Mouse (Mus musculus) embryonic facial prominence, embryonic 10.5 days (tissue): ENCODE measurements around the gene Nprl2. TPM values are rescaled to one million over a fixed set of nuclear protein-coding genes. Genes with fewer than 3 reads are reported as not detected.

Source experiments
- DNase-seq: peaks from one replicate; pipeline ENCODE4 v3.0.0-alpha.2; 2017; ENCODE audit warnings: low spot score
- H3K27ac ChIP-seq: fragments of 300-500 bp; sonication (generic); replicated peaks from 2 replicates; pipeline ENCODE4 v1.5.1; 2016; ENCODE audit warnings: mild to moderate bottlenecking
- H3K27me3 ChIP-seq: fragments of 300-500 bp; sonication (generic); replicated peaks from 2 replicates; pipeline ENCODE4 v1.6.1; 2016; ENCODE audit warnings: low read depth, mild to moderate bottlenecking; ENCODE audit not compliant: poor library complexity, severe bottlenecking
- H3K36me3 ChIP-seq: fragments of 300-500 bp; sonication (generic); replicated peaks from 2 replicates; pipeline ENCODE4 v1.6.1; 2016; ENCODE audit warnings: mild to moderate bottlenecking, moderate library complexity
- H3K4me1 ChIP-seq: fragments of 300-500 bp; sonication (generic); 2 replicates; pipeline ENCODE4 v1.6.1; 2016
- H3K4me3 ChIP-seq: fragments of 300-500 bp; sonication (generic); 2 replicates; pipeline ENCODE4 v1.5.1; 2016; ENCODE audit warnings: mild to moderate bottlenecking, moderate library complexity
- H3K9me3 ChIP-seq: fragments of 300-500 bp; sonication (generic); 2 replicates; pipeline ENCODE4 v1.6.1; 2016; ENCODE audit warnings: mild to moderate bottlenecking
- WGBS: fragments of 180-500 bp; shearing (Covaris S2); methylation state at CpG from one replicate; pipeline ENCODE4 v1.1.7; 2016; 5-methylcytosine and 5-hydroxymethylcytosine counted together
- polyA plus RNA-seq: library from polyadenylated mRNA; unstranded; fragments of >200 nt; fragmentation: Nextera tagmentation; extraction: Ambion mirVana; gene quantifications from 2 replicates; pipeline ENCODE4 v1.2.1, GENCODE M21; 2016

Nprl2 gene
- polyA plus RNA-seq, 1 experiment from 2014 or later = 39.4 TPM

DNA sequence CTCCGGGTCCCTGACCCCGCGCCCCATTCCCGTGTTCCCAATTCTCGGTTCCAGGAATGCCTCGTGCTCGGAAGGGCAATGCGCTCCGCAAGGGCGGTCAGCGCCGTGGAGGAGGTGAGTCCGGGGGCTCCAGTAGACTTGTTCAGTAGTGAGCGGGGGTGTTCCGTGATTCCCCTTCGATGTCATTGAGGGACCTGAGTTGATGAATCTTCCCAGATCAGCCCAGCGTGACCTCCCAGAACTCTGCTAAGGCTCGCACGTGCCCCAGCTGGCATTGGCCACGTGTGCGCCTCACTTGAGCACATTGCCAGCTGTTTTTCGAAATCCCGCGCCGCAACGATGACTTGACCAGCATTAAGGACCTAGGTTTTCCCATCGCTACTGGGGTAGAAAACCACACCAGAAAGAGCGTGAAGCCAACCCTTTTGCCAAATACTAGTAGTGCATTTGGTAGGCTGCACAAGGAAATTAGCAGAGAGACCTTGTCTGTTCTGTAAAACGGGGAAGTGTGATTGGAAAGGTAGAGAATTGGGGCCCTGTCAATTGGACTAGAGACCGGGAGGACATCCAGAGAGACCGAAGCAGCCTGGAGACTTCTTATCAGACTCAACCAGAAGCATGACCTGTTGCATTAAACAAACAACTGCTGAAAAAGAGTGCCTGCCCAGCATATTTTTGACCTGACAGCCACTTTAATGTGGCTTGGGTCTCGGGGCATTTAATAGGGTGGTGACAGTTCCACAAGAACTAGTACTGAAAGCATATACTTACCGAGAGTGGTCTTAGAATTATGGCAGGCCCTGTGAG is 46.0 kb downstream of the Nprl2 start:
- peaks cover 55% of the 10 kb centered on the region for H3K36me3 ChIP-seq
- no peaks in the 10 kb centered on the region for H3K27me3 ChIP-seq
- no peaks in the 10 kb centered on the region for H3K9me3 ChIP-seq
- no peak for DNase-seq
- H3K4me3 ChIP-seq = peak overlapping the region; percentile 80
- H3K4me1 ChIP-seq = peaks cover 21% of the 10 kb centered on the region
- peak overlapping the region; percentile 84 for H3K27ac ChIP-seq
- 6% methylated on average over 33 of the region's 33 CpGs for whole genome bisulfite sequencing

DNA sequence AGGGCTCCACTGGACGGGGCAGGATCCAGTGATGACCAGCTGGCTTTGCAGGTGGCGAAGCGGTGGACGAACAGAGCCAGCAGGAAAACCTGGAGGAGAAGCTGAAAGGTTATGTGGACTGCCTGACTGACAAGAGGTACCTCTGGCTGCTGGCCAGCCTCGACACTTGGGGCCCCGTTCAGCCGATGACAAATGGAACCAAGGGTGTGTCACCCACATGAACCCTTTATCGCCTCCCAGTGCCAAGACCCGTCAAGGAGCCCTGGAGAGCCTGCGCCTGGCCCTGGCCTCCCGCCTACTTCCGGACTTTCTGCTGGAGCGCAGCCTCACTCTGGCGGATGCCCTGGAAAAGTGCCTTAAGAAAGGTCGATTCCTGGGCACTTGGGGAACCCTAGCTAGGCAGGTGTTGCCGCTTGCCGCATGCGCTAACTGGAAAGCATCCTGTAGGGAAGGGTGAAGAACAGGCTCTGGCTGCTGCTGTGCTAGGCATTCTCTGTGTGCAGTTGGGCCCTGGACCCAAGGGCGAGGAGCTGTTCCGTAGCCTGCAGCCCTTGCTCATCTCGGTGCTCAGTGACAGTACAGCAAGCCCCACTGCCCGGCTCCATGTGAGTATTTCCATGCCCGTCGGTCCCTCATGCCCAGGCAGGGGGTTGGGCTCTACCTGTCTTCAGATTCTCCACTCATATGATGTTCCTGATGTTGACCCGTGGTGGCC is 48.2 kb downstream of the Nprl2 start:
- Histone ChIP-seq H3K4me1 (peaks cover 21% of the 10 kb centered on the region), H3K36me3 (peaks cover 63% of the 10 kb centered on the region), H3K9me3 (no peaks in the 10 kb centered on the region), H3K27ac (no peak overlapping the region), H3K4me3 (0 out of 2 replicates have a peak overlapping the region, but pooled peaks have one; percentile 8), H3K27me3 (no peaks in the 10 kb centered on the region)
- DNase-seq = no peak
- 93% methylated on average over 25 of the region's 25 CpGs for WGBS

DNA sequence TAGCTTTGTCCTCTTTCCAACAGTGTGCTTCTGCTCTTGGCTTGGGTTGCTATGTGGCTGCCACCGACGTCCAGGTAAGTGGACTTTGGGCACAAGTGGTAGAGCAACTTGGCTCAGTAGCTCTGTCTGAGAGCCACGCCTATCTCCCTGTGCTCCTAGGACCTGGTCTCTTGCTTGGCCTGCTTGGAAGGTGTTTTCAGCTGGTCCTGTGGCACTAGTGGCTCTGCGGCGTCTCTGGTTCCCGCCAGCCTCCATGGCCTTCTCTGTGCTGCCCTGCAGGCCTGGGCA is 48.7 kb downstream of the Nprl2 start:
- no peaks in the 10 kb centered on the region for H3K27me3 ChIP-seq
- H3K4me1 ChIP-seq = peaks cover 21% of the 10 kb centered on the region
- no peaks in the 10 kb centered on the region for H3K9me3 ChIP-seq
- DNase-seq = no peak
- WGBS = 94% methylated on average over 6 of the region's 6 CpGs
- H3K36me3 ChIP-seq = peaks cover 62% of the 10 kb centered on the region
- H3K4me3 ChIP-seq = no peak overlapping the region; the same call in 1 of the 2 replicates
- H3K27ac ChIP-seq = no peak overlapping the region

DNA sequence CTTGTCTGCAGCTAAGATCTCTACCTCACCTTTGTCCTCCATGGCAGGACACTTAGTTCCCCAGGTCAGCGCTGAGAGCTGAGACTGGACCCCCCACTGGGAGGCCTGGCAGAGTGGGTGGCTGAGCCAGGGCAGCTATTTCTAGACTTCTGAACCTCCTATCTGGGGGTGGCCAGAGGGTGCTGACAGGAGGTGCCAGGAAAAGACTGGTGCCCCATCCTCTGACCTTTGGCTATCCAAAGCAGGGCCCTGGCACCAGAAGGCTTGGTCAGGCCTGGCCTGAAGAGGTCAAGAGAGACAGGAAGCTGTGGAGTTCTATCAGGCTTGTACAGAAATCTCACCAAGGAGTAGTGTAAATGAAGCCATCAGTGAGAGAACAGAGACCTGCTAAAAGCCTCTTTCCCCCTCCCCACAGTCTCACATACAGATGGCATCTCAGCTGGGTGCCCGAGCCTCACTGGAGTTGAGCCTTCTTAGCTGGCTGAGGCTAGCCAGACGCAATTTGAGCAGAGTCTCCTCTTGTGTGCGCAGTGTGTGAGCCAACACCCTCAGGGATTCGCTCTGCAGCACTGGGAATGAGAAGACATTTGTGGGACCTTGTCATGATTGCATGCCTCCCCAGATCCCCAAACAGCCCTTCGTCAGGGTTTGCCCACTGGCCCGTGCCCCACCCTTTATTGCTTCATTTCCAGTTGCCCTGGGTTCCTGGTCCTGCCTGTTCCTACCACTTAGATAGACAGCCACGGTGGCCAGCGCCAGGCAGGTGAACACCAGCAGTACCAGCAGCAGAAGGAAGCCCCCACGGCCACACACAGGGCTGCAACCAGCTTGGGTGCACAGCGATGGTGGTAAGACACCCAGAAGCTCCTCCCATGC is 51.3 kb downstream of the Nprl2 start:
- Histone ChIP-seq H3K4me1 (peaks cover 11% of the 10 kb centered on the region), H3K27me3 (no peaks in the 10 kb centered on the region), H3K4me3 (no peak overlapping the region), H3K27ac (no peak overlapping the region), H3K9me3 (no peaks in the 10 kb centered on the region), H3K36me3 (peaks cover 62% of the 10 kb centered on the region)
- DNase-seq = no peak
- 84% methylated on average over 11 of the region's 11 CpGs for WGBS

DNA sequence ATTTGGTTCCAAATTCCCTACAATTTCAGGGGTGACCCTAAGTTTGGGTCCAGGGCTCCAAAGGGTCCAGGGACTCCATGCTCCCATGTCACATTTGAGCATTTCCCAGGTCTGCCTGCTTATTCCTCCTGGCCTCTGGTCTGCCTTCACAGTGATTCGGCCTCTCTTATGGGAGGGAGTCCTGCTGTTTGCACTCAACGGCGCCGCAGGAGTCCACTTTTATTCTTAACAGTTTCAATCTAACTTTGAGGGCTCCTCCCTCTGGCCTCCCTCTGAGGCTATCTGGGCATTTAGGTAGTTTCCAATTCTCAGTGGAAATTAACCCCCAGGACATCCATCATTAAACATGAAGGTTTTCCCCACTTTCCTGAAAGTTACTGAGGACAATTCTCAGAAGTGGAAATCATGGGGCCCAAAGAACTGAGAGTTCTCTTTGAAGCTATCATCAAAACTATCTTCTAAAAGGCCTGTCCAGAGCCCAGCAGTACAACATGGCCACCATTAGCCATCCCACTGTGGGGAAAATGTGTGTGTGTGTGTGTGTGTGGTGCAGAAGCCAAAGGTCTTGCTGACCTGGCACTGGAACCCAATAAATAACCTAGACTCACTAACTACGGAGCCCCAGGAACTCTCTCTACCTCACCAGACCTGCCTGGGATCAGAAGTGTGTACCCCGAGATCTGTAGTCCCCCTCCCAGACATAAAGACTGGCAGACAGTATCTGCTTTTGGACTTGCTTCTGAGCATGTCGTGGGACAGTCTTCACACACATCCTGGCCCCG is 52.4 kb downstream of the Nprl2 start:
- H3K27ac ChIP-seq = no peak overlapping the region
- H3K4me3 ChIP-seq = no peak overlapping the region
- H3K9me3 ChIP-seq = no peaks in the 10 kb centered on the region
- H3K27me3 ChIP-seq = peaks cover 9% of the 10 kb centered on the region; the same call in 1 of the 2 replicates
- 78% methylated on average over 8 of the region's 8 CpGs for WGBS
- H3K4me1 ChIP-seq = peaks cover under 1% of the 10 kb centered on the region; the same call in 1 of the 2 replicates
- peaks cover 62% of the 10 kb centered on the region for H3K36me3 ChIP-seq
- no peak for DNase-seq

Other genes with a start within 250 kb of the Nprl2 start
- 6.7 and 7.2 TPM in 2 replicates for gene Cish, start 246.2 kb upstream of the Nprl2 start, polyA plus RNA-seq
- 10.7 and 11.6 TPM in 2 replicates for gene Hemk1, start 203.9 kb upstream of the Nprl2 start, polyA plus RNA-seq
- gene 6430571L13Rik, start 201.6 kb upstream of the Nprl2 start, polyA plus RNA-seq = 0.83 and 0.95 TPM in 2 replicates
- 0.45 and 0.50 TPM in 2 replicates for gene Cacna2d2, start 142.6 kb upstream of the Nprl2 start, polyA plus RNA-seq
- gene Tmem115, start 8.3 kb upstream of the Nprl2 start, polyA plus RNA-seq = 37.9 and 39.3 TPM in 2 replicates
- gene Cyb561d2, start within 50 bp of the Nprl2 start, polyA plus RNA-seq = 16.4 and 16.7 TPM in 2 replicates
- gene Zmynd10, start 5.1 kb downstream of the Nprl2 start, polyA plus RNA-seq = 0.97 and 1.2 TPM in 2 replicates
- gene Rassf1, start 9.3 kb downstream of the Nprl2 start, polyA plus RNA-seq = 45.3 and 46.5 TPM in 2 replicates
- gene Tusc2, start 21.0 kb downstream of the Nprl2 start, polyA plus RNA-seq = 63.4 and 67.3 TPM in 2 replicates
- gene Hyal2, start 25.7 kb downstream of the Nprl2 start, polyA plus RNA-seq = 154 and 157 TPM in 2 replicates
- gene Hyal1, start 34.7 kb downstream of the Nprl2 start, polyA plus RNA-seq = 8.4 and 9.1 TPM in 2 replicates
- 18.9 and 20.3 TPM in 2 replicates for gene Naa80, start 36.7 kb downstream of the Nprl2 start, polyA plus RNA-seq
- gene Hyal3, start 38.6 kb downstream of the Nprl2 start, polyA plus RNA-seq = 0.48 and 0.96 TPM in 2 replicates
- 59.7 and 72.1 TPM in 2 replicates for gene Ifrd2, start 45.4 kb downstream of the Nprl2 start, polyA plus RNA-seq
- gene Sema3b, start 67.0 kb downstream of the Nprl2 start, polyA plus RNA-seq = 2.7 TPM in 2 replicates
- 334 and 363 TPM in 2 replicates for gene Gnai2, start 93.1 kb downstream of the Nprl2 start, polyA plus RNA-seq
- gene Slc38a3, start 127.3 kb downstream of the Nprl2 start, polyA plus RNA-seq = 5.6 and 6.6 TPM in 2 replicates
- gene Gnat1, start 137.5 kb downstream of the Nprl2 start, polyA plus RNA-seq = 3.4 and 4.3 TPM in 2 replicates
- 13.2 and 21.4 TPM in 2 replicates for gene Sema3f, start 168.2 kb downstream of the Nprl2 start, polyA plus RNA-seq
- gene Rbm5, start 228.8 kb downstream of the Nprl2 start, polyA plus RNA-seq = 200 and 206 TPM in 2 replicates